Mouse (Mus musculus): ENCODE measurements around the gene Zfp759. TPM values are rescaled to one million over a fixed set of nuclear protein-coding genes. Genes with fewer than 3 reads are reported as not detected.
"Not testable (repeated sequence)": the region's sequence is repeated elsewhere in the genome, so short reads cannot be mapped to it uniquely, and the experiment has no call there.

Gene Zfp759
- total RNA-seq, 2 experiments from 2014 or later, result 4.7 to 5.6 TPM

GRCm38 (mm10) chr13:67124460-67124859, 3.0 kb downstream of the Zfp759 start:
- no peak for DNase-seq
- no peak for TF ChIP-seq CTCF (IDR thresholded peaks at IDR 0.05)
- no peak overlapping the region for H3K4me3 ChIP-seq
- H3K27ac ChIP-seq, result no peak overlapping the region
- intact Hi-C loops (cut with DNase I), result loop anchor here (10.0 kb wide), 1 partner anchor 50 kb away; the partner anchor contains the start of gene Rsl1

GRCm38 (mm10) chr13:67127507-67127906, 6.0 kb downstream of the Zfp759 start:
- DNase-seq, result not testable (repeated sequence)

GRCm38 (mm10) chr13:67128038-67128721, 6.7 kb downstream of the Zfp759 start:
- TF ChIP-seq CTCF (IDR thresholded peaks at IDR 0.05), result peak; percentile 35
- DNase-seq, result peak; percentile 82
- peak overlapping the region; percentile 69 for H3K4me3 ChIP-seq
- intact Hi-C loops (cut with DNase I), result loop anchor here (1.0 to 10.0 kb wide), 5 partner anchors 20 to 554 kb away; partner anchors contain the start of genes Gm28557 and Rsl1
- H3K27ac ChIP-seq, result peak overlapping the region; percentile 88

More at GRCm38 (mm10) chr13:67127507-67127906, 6.0 kb downstream of the Zfp759 start:
- peak overlapping the region; percentile 88 for H3K27ac ChIP-seq
- intact Hi-C loops (cut with DNase I), result loop anchor here (5.0 to 10.0 kb wide), 2 partner anchors 47 to 555 kb away; partner anchors contain the start of gene Rsl1
- peak overlapping the region; percentile 69 for H3K4me3 ChIP-seq

GRCm38 (mm10) chr13:67166122-67166521, 44.7 kb downstream of the Zfp759 start:
- H3K27ac ChIP-seq; DNase-seq; H3K4me3 ChIP-seq; intact Hi-C loops (cut with DNase I): not testable (repeated sequence)

GRCm38 (mm10) chr13:67172991-67173722, 51.7 kb downstream of the Zfp759 start, which contains the start of gene Rsl1:
Rsl1 (plus strand) TSS chr13:67173182.
- DNase-seq, result peak; percentile 71
- intact Hi-C loops (cut with DNase I), result loop anchor here (10.0 kb wide), 2 partner anchors 48 to 222 kb away; partner anchors contain the start of genes Zfp429 and Zfp759
- peak within 1 kb of the TSS; percentile 83 for H3K27ac ChIP-seq
- H3K4me3 ChIP-seq, result peak within 1 kb of the TSS; percentile 78

- Histone ChIP-seq H3K4me3 (peak overlapping the region; percentile 78), H3K27ac (no peak overlapping the region)
- no peak for DNase-seq
- intact Hi-C loops (cut with DNase I), result loop anchor here (10.0 kb wide), 2 partner anchors 49 to 221 kb away; partner anchors contain the start of genes Zfp429 and Zfp759
- no peak for TF ChIP-seq CTCF (IDR thresholded peaks at IDR 0.05)
These were observed 52.2 kb downstream of the Zfp759 start for GRCm38 (mm10) chr13:67173723-67174055.

Other genes with a start within 250 kb of the Zfp759 start
- 1 to 10 TPM in 1 of 2 experiments, under 1 TPM in 1; 0.74 to 1.1 TPM for gene Gm10767, start 216.7 kb upstream of the Zfp759 start, total RNA-seq (2021)
- 1 to 10 TPM; 1.1 to 1.2 TPM for gene Zfp712, start 60.5 kb upstream of the Zfp759 start, total RNA-seq (2021)
- gene Zfp708, start 23.7 kb upstream of the Zfp759 start, total RNA-seq (2021), result 1 to 10 TPM in 1 of 2 experiments, under 1 TPM in 1; 0.17 to 1.6 TPM
- 1 to 10 TPM; 2.2 to 3.4 TPM for gene Gm28557, start 13.1 kb upstream of the Zfp759 start, total RNA-seq (2021)
- gene Rslcan18, start 5.4 kb upstream of the Zfp759 start, total RNA-seq (2021), result under 1 TPM; 0.38 to 0.64 TPM
- 1 to 10 TPM; 1.5 to 2.0 TPM for gene Rsl1, start 51.5 kb downstream of the Zfp759 start, total RNA-seq (2021)
- gene Zfp455, start 72.8 kb downstream of the Zfp759 start, total RNA-seq (2021), result under 1 TPM; 0.50 to 0.61 TPM
- 1 to 10 TPM; 1.3 to 1.5 TPM for gene Zfp458, start 156.8 kb downstream of the Zfp759 start, total RNA-seq (2021)
- 1 to 10 TPM; 4.0 to 4.4 TPM for gene Zfp457, start 184.8 kb downstream of the Zfp759 start, total RNA-seq (2021)
- gene Zfp595, start 210.9 kb downstream of the Zfp759 start, total RNA-seq (2021), result 1 to 10 TPM; 1.5 to 1.6 TPM
- 1 to 10 TPM; 1.2 to 1.6 TPM for gene Gm28044, start 238.9 kb downstream of the Zfp759 start, total RNA-seq (2021)
- gene Zfp953, start 238.9 kb downstream of the Zfp759 start, total RNA-seq (2021), result 1 to 10 TPM; 1.1 to 1.2 TPM

Measured in gastrocnemius, adult 2 months (tissue).